Mouse (Mus musculus): Measurements from ENCODE around the gene Ipo7.

DNA sequence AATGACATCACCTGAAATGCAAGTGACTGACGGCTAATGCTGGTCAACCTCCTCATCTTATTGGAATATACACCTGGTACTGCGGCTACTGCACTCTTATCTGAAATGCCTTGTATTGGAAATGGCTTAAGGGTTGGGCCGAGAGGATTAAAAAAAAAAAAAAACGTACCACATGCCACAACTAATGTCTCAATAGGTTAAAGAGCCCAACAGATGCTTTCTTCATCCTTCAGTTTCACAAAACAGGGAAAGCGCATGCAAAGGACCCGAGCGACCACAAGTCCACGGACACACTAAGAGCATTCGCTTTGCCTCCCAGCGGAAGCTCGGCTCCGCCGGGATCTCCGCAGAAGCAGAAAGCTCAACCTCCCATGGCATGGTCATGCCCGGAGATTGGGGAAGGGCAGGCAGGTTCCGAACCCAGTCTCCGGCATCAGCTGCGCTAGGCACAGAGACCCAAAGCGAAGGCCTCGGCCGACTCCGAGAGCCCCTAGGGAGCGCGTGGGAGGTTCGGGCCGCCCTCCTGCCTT is 42.7 kb downstream of the Ipo7 start:
- 0 out of 2 replicates have a peak, but pooled peaks have one; percentile 1 for TF ChIP-seq CTCF (IDR thresholded peaks at IDR 0.05)
- no peak for TF ChIP-seq EP300 (IDR thresholded peaks at IDR 0.05)

Data from lung, postnatal 0 days (tissue).